Mouse (Mus musculus) MEL (cell line): ENCODE results near the gene Vmn2r88. TPM values are rescaled to one million over a fixed set of nuclear protein-coding genes. Genes with fewer than 3 reads are reported as not detected.
"Not testable (repeated sequence)": the region's sequence is repeated elsewhere in the genome, so short reads cannot be mapped to it uniquely, and the experiment has no call there.

Source experiments
- DNase-seq: peaks from one replicate; pipeline ENCODE4 v3.0.0; 2011; ENCODE audit warnings: low read depth, low spot score
- H3K27ac ChIP-seq: 2 replicates; pipeline ENCODE4 v1.5.1; 2012; ENCODE audit warnings: low read depth, mild to moderate bottlenecking, control low read depth, low read length, moderate library complexity; ENCODE audit not compliant: control insufficient read depth
- H3K27me3 ChIP-seq, 2 experiments: fragments of 150-350 bp in 1 of 2; sonication (generic) in 1 of 2; 2 replicates each; pipeline ENCODE4 v1.6.1; 2012; ENCODE audit warnings: low read length in 2 of 2, mild to moderate bottlenecking in 2 of 2, improper control_type of control experiment in 1 of 2, moderate library complexity in 1 of 2; ENCODE audit not compliant: insufficient read depth in 2 of 2, control insufficient read depth in 1 of 2
- H3K36me3 ChIP-seq, 2 experiments: 2 replicates each; pipeline ENCODE4 v1.6.1; 2012 to 2014; ENCODE audit warnings: low read length in 2 of 2, improper control_type of control experiment in 1 of 2, inconsistent platforms in 1 of 2, mild to moderate bottlenecking in 1 of 2; ENCODE audit not compliant: insufficient read depth in 2 of 2, control insufficient read depth in 1 of 2
- H3K4me1 ChIP-seq, 2 experiments: fragments of 150-350 bp in 1 of 2; sonication (generic) in 1 of 2; 2 replicates each; pipeline ENCODE4 v1.6.1; 2012; ENCODE audit warnings: low read length in 2 of 2, improper control_type of control experiment in 1 of 2, mild to moderate bottlenecking in 1 of 2; ENCODE audit not compliant: insufficient read depth in 2 of 2, control insufficient read depth in 1 of 2
- H3K4me3 ChIP-seq, 2 experiments: fragments of 150-350 bp in 1 of 2; sonication (generic) in 1 of 2; 2 replicates each; pipeline ENCODE4 v1.5.1; 2012; ENCODE audit warnings: low read depth in 2 of 2, low read length in 2 of 2, mild to moderate bottlenecking in 2 of 2, moderate library complexity in 2 of 2, control low read depth in 1 of 2, improper control_type of control experiment in 1 of 2; ENCODE audit not compliant: control insufficient read depth in 1 of 2, insufficient read depth in 1 of 2
- H3K79me2 ChIP-seq: 2 replicates; pipeline ENCODE4 v1.6.1; 2012; ENCODE audit warnings: mild to moderate bottlenecking, low read length, moderate library complexity; ENCODE audit not compliant: control insufficient read depth, poor library complexity, insufficient read depth
- H3K9ac ChIP-seq: 2 replicates; pipeline ENCODE4 v1.6.1; 2012; ENCODE audit warnings: low read depth, mild to moderate bottlenecking, control low read depth, low read length, moderate library complexity; ENCODE audit not compliant: control insufficient read depth, poor library complexity, severe bottlenecking
- H3K9me3 ChIP-seq: fragments of 150-350 bp; sonication (generic); replicated peaks from 2 replicates; pipeline ENCODE4 v1.6.1; 2012; ENCODE audit warnings: mild to moderate bottlenecking, low read length, improper control_type of control experiment, moderate library complexity; ENCODE audit not compliant: insufficient read depth
- BHLHE40 ChIP-seq: IDR thresholded peaks from 2 replicates; pipeline ENCODE4 v1.6.1; 2012; ENCODE audit warnings: low read depth, mild to moderate bottlenecking, inconsistent platforms, low read length, improper control_type of control experiment, borderline replicate concordance
- ELF1 ChIP-seq: IDR thresholded peaks from 2 replicates; pipeline ENCODE4 v1.6.1; 2014; ENCODE audit warnings: low read depth, mild to moderate bottlenecking, inconsistent platforms, low read length, improper control_type of control experiment, moderate library complexity
- ETS1 ChIP-seq: IDR thresholded peaks from 2 replicates; pipeline ENCODE4 v1.6.1; 2012; ENCODE audit warnings: low read depth, mild to moderate bottlenecking, inconsistent platforms, low read length, improper control_type of control experiment, moderate library complexity
- HCFC1 ChIP-seq: IDR thresholded peaks from 2 replicates; pipeline ENCODE4 v1.6.1; 2012; ENCODE audit warnings: low read depth, mild to moderate bottlenecking, inconsistent platforms, low read length, improper control_type of control experiment, moderate library complexity
- MAX ChIP-seq: IDR thresholded peaks from 2 replicates; pipeline ENCODE4 v1.6.1; 2011; ENCODE audit warnings: low read length, improper control_type of control experiment
- MXI1 ChIP-seq: IDR thresholded peaks from 2 replicates; pipeline ENCODE4 v1.6.1; 2011; ENCODE audit warnings: mild to moderate bottlenecking, low read depth, low read length, improper control_type of control experiment
- MYB ChIP-seq: IDR thresholded peaks from 2 replicates; pipeline ENCODE4 v1.6.1; 2011; ENCODE audit warnings: mild to moderate bottlenecking, low read depth, low read length, improper control_type of control experiment
- NELFE ChIP-seq: IDR thresholded peaks from 2 replicates; pipeline ENCODE4 v1.6.1; 2011; ENCODE audit warnings: low read depth, low read length, improper control_type of control experiment
- POLR2A ChIP-seq, 2 experiments: IDR thresholded peaks; 2 replicates each; pipeline ENCODE4 v1.6.1; 2011 to 2012; ENCODE audit warnings: low read length in 2 of 2, mild to moderate bottlenecking in 2 of 2, control low read depth in 1 of 2, improper control_type of control experiment in 1 of 2, low read depth in 1 of 2, moderate library complexity in 1 of 2; ENCODE audit not compliant: control insufficient read depth in 1 of 2, insufficient read depth in 1 of 2, poor library complexity in 1 of 2
- POLR2AphosphoS2 ChIP-seq: IDR thresholded peaks from 2 replicates; pipeline ENCODE4 v1.6.1; 2011; ENCODE audit warnings: low read length, improper control_type of control experiment
- RCOR1 ChIP-seq: IDR thresholded peaks from 2 replicates; pipeline ENCODE4 v1.6.1; 2012; ENCODE audit warnings: low read depth, mild to moderate bottlenecking, inconsistent platforms, low read length, improper control_type of control experiment
- SIN3A ChIP-seq: IDR thresholded peaks from 2 replicates; pipeline ENCODE4 v1.6.1; 2012; ENCODE audit warnings: low read length, improper control_type of control experiment, inconsistent platforms
- SMC3 ChIP-seq: IDR thresholded peaks from 2 replicates; pipeline ENCODE4 v1.6.1; 2011; ENCODE audit warnings: low read depth, low read length, improper control_type of control experiment
- TBP ChIP-seq: IDR thresholded peaks from 2 replicates; pipeline ENCODE4 v1.8.0; 2011; ENCODE audit warnings: low read depth, low read length, improper control_type of control experiment
- ZC3H11A ChIP-seq: IDR thresholded peaks from 2 replicates; pipeline ENCODE4 v1.6.1; 2012; ENCODE audit warnings: low read depth, mild to moderate bottlenecking, inconsistent platforms, low read length, improper control_type of control experiment
- ZKSCAN1 ChIP-seq: IDR thresholded peaks from 2 replicates; pipeline ENCODE4 v1.6.1; 2012; ENCODE audit warnings: low read depth, mild to moderate bottlenecking, inconsistent platforms, low read length, improper control_type of control experiment, moderate library complexity
- polyA plus RNA-seq, 2 experiments: library from polyadenylated mRNA; stranded (reverse) in 1 of 2; unstranded in 1 of 2; fragments of >175 nt in 1 of 2; fragments of >200 nt in 1 of 2; gene quantifications; 2 replicates each; pipeline versions ENCODE4 v1.2.1 to v1.2.4; 2012; ENCODE audit warnings: low replicate concordance in 2 of 2, low read depth in 1 of 2; ENCODE audit not compliant: insufficient read length in 2 of 2, insufficient read depth in 1 of 2, missing spikeins in 1 of 2
- total RNA-seq: library from RNA; depleted of rRNA; stranded (reverse); fragments of 300-350 nt; gene quantifications from 2 replicates; pipeline ENCODE4 v1.2.3, GENCODE M21; 2012

The Vmn2r88 gene
- total and polyA plus RNA-seq, 3 experiments, result not detected

GRCm38 (mm10) chr14:51388222-51388621, 22.4 kb upstream of the Vmn2r88 start:
- Histone ChIP-seq H3K27ac (no peak overlapping the region), H3K27me3 (no peaks in the 10 kb centered on the region), H3K36me3 (no peaks in the 10 kb centered on the region), H3K9me3 (no peaks in the 10 kb centered on the region), H3K9ac (no peak overlapping the region), H3K79me2 (no peaks in the 10 kb centered on the region), H3K4me3 (no peak overlapping the region), H3K4me1 (no peaks in the 10 kb centered on the region)
- TF ChIP-seq BHLHE40, result no peak
- no peak for TF ChIP-seq POLR2A (IDR thresholded peaks at IDR 0.05; ENCODE audit: control insufficient read depth in 1 of 2, insufficient read depth in 1 of 2, low read depth in 1 of 2, low read length in 2 of 2, poor library complexity in 1 of 2)
- TF ChIP-seq TBP, result no peak
- TF ChIP-seq NELFE, result no peak
- no peak for TF ChIP-seq ZKSCAN1
- no peak for TF ChIP-seq MXI1
- TF ChIP-seq MYB, result no peak
- no peak for TF ChIP-seq ETS1
- TF ChIP-seq SMC3, result no peak
- TF ChIP-seq SIN3A, result no peak
- TF ChIP-seq HCFC1, result no peak
- TF ChIP-seq MAX, result no peak
- TF ChIP-seq ELF1, result no peak
- no peak for DNase-seq

- no peaks in the 10 kb centered on the region for H3K9me3 ChIP-seq
- TF ChIP-seq ZC3H11A, result no peak
- no peak for TF ChIP-seq MXI1
- no peak for TF ChIP-seq POLR2AphosphoS2
- TF ChIP-seq RCOR1, result no peak
- no peak overlapping the region for H3K4me3 ChIP-seq
- no peak for DNase-seq
- H3K9ac ChIP-seq, result no peak overlapping the region
- H3K27me3 ChIP-seq, result no peaks in the 10 kb centered on the region
- no peaks in the 10 kb centered on the region for H3K4me1 ChIP-seq
- H3K36me3 ChIP-seq, result no peaks in the 10 kb centered on the region
- no peaks in the 10 kb centered on the region for H3K79me2 ChIP-seq
- H3K27ac ChIP-seq, result no peak overlapping the region
Observed at GRCm38 (mm10) chr14:51423885-51424284, 13.3 kb downstream of the Vmn2r88 start.

- H3K36me3 ChIP-seq, H3K9me3 ChIP-seq, H3K4me3 ChIP-seq, H3K9ac ChIP-seq, H3K27me3 ChIP-seq, H3K27ac ChIP-seq, H3K79me2 ChIP-seq, DNase-seq, H3K4me1 ChIP-seq: not testable (repeated sequence)
Observed at GRCm38 (mm10) chr14:51430138-51430537, 19.5 kb downstream of the Vmn2r88 start.
